Mouse (Mus musculus) cerebellum, postnatal 14 days (tissue): ENCODE measurements at regions not wholly inside any gene's neighbourhood (a gene's known extent, or its start where the extent isn't known, plus 50 kb on each side); places are given as distances from the start of the nearest gene placed in this dataset.
A peak's percentile ranks its signal among the peaks of the same experiment; 100 is the strongest.

ENCODE experiments used
- DNase-seq, 2 experiments: peaks; one replicate each; pipeline ENCODE4 v3.0.0; 2021; ENCODE audit warnings: mixed read lengths in 2 of 2

- no peak for DNase-seq
Observed at GRCm38 (mm10) chr10:17563351-17563749, 159.7 kb upstream of the Cited2 start.

- DNase-seq, result no peak
Observed at GRCm38 (mm10) chr10:17564895-17565620, 158.0 kb upstream of the Cited2 start.

GRCm38 (mm10) chr10:17566975-17567374 is 156.0 kb upstream of the Cited2 start:
- no peak for DNase-seq

- no peak for DNase-seq
Observed at GRCm38 (mm10) chr10:17567631-17568030, 155.4 kb upstream of the Cited2 start.

- no peak for DNase-seq
Observed at GRCm38 (mm10) chr10:17569577-17570113, 153.4 kb upstream of the Cited2 start.

GRCm38 (mm10) chr10:17574894-17575293 is 148.1 kb upstream of the Cited2 start:
- no peak for DNase-seq

- no peak for DNase-seq
Observed at GRCm38 (mm10) chr10:17575448-17576332, 147.3 kb upstream of the Cited2 start.

GRCm38 (mm10) chr10:17576333-17576750 is 146.7 kb upstream of the Cited2 start:
- no peak for DNase-seq

GRCm38 (mm10) chr10:17579463-17579862 is 143.6 kb upstream of the Cited2 start:
- DNase-seq, result no peak

GRCm38 (mm10) chr10:17584842-17585241 is 138.2 kb upstream of the Cited2 start:
- DNase-seq, result no peak

- DNase-seq, result no peak
Observed at GRCm38 (mm10) chr10:17586910-17587309, 136.1 kb upstream of the Cited2 start.

GRCm38 (mm10) chr10:17589136-17589535 is 133.9 kb upstream of the Cited2 start:
- DNase-seq, result no peak

GRCm38 (mm10) chr10:17590195-17590594 is 132.8 kb upstream of the Cited2 start:
- DNase-seq, result no peak

GRCm38 (mm10) chr10:17592387-17592786 is 130.6 kb upstream of the Cited2 start:
- no peak for DNase-seq

GRCm38 (mm10) chr10:17596126-17596525 is 126.9 kb upstream of the Cited2 start:
- DNase-seq, result no peak

GRCm38 (mm10) chr10:17596743-17597142 is 126.3 kb upstream of the Cited2 start:
- no peak for DNase-seq

- peak; percentile 39 to 42 for DNase-seq
Observed at GRCm38 (mm10) chr10:17599246-17599645, 123.8 kb upstream of the Cited2 start.

- DNase-seq, result no peak
Observed at GRCm38 (mm10) chr10:17599831-17600761, 122.9 kb upstream of the Cited2 start.

GRCm38 (mm10) chr10:17600762-17601108 is 122.3 kb upstream of the Cited2 start:
- no peak for DNase-seq

- no peak for DNase-seq
Observed at GRCm38 (mm10) chr10:17602446-17602845, 120.6 kb upstream of the Cited2 start.

- DNase-seq, result peak; percentile 9 to 28
Observed at GRCm38 (mm10) chr10:17608220-17608619, 114.8 kb upstream of the Cited2 start.

GRCm38 (mm10) chr10:17610592-17610991 is 112.4 kb upstream of the Cited2 start:
- DNase-seq, result no peak

- no peak for DNase-seq
Observed at GRCm38 (mm10) chr10:17613281-17613680, 109.7 kb upstream of the Cited2 start.
